Mouse (Mus musculus) frontal cortex, adult 2 months (tissue): ENCODE data around the gene Zdhhc23. TPM values are rescaled to one million over a fixed set of nuclear protein-coding genes. Genes with fewer than 3 reads are reported as not detected.

Experiments used
- DNase-seq, 2 experiments: peaks; one replicate each; pipeline ENCODE4 v3.0.0; 2022; ENCODE audit warnings: low spot score in 1 of 2; ENCODE audit errors: extremely low spot score in 1 of 2
- polyA plus RNA-seq: library from polyadenylated mRNA; depleted of rRNA; stranded (reverse); fragments of >200 nt; gene quantifications from 2 replicates; pipeline ENCODE4 v1.2.3, GENCODE M21; 2012; rRNA removed

The Zdhhc23 gene
- polyA plus RNA-seq, 1 experiment, result 13.2 TPM

DNA sequence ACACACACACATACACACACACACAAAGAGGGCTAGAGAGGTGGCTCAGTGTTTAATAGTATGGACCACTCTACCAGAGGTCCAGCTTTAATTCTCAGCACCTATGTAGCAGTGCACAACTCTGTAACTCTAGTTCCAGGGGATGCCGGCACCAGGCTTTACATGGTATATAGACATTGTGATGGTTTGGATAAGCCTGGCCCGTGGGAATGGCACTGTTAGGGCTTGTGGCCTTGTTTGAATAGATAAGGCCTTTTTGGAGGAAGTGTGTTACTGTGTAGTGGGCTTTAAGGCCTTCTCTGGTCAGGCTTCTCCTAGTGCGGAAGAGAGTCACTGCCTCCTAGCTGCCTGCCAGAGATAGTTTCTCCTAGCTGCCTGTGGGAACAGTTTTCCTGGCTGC is 60.7 kb downstream of the Zdhhc23 start:
- DNase-seq, result no peak

Other genes with a start within 250 kb of the Zdhhc23 start
- gene Drd3, start 225.8 kb downstream of the Zdhhc23 start, polyA plus RNA-seq, result 0.19 and 0.20 TPM in 2 replicates
- 6.6 and 7.1 TPM in 2 replicates for gene Ccdc191, start 90.0 kb downstream of the Zdhhc23 start, polyA plus RNA-seq
- gene Qtrt2, start 53.0 kb downstream of the Zdhhc23 start, polyA plus RNA-seq, result 34.9 and 44.2 TPM in 2 replicates
- gene Gramd1c, start 83.6 kb upstream of the Zdhhc23 start, polyA plus RNA-seq, result 2.8 and 2.9 TPM in 2 replicates
- 201 and 231 TPM in 2 replicates for gene Atp6v1a, start 159.9 kb upstream of the Zdhhc23 start, polyA plus RNA-seq
- 26.5 and 27.5 TPM in 2 replicates for gene Naa50, start 160.0 kb upstream of the Zdhhc23 start, polyA plus RNA-seq
- 14.0 and 14.9 TPM in 2 replicates for gene Usf3, start 193.5 kb upstream of the Zdhhc23 start, polyA plus RNA-seq